Mouse (Mus musculus) C2C12 (cell line): Measurements from ENCODE around the gene Suz12. TPM values are rescaled to one million over a fixed set of nuclear protein-coding genes. Genes with fewer than 3 reads are reported as not detected.
"Not testable (repeated sequence)": the region's sequence is repeated elsewhere in the genome, so short reads cannot be mapped to it uniquely, and the experiment has no call there.

Experiments used
- H3K27me3 ChIP-seq: one replicate; pipeline ENCODE4 v1.6.1; 2011; ENCODE audit not compliant: control insufficient read depth, insufficient read depth, insufficient read length
- H3K36me3 ChIP-seq: one replicate; pipeline ENCODE4 v1.6.1; 2011; ENCODE audit not compliant: control insufficient read depth, insufficient read depth
- H3K4me3 ChIP-seq: one replicate; pipeline ENCODE4 v1.5.1; 2011; ENCODE audit warnings: mild to moderate bottlenecking, control low read depth; ENCODE audit not compliant: poor library complexity, insufficient read depth, severe bottlenecking
- H3K79me2 ChIP-seq: one replicate; pipeline ENCODE4 v1.6.1; 2011; ENCODE audit not compliant: control insufficient read depth, insufficient read depth
- H3K79me3 ChIP-seq: one replicate; pipeline ENCODE4 v1.6.1; 2011; ENCODE audit warnings: low read depth, control low read depth
- H3ac ChIP-seq: one replicate; pipeline ENCODE3; 2011; ENCODE audit warnings: low read depth; ENCODE audit not compliant: control insufficient read depth, insufficient read length
- CEBPB ChIP-seq: IDR thresholded peaks from one replicate; pipeline ENCODE4 v1.6.1; 2011; ENCODE audit warnings: low read depth, mild to moderate bottlenecking, control low read depth, moderate library complexity
- CTCF ChIP-seq: IDR thresholded peaks from one replicate; pipeline ENCODE4 v1.5.1; 2011; ENCODE audit not compliant: control insufficient read depth, insufficient read depth, insufficient read length
- FOSL1 ChIP-seq: IDR thresholded peaks from one replicate; pipeline ENCODE4 v1.8.0; 2011; ENCODE audit warnings: mild to moderate bottlenecking, low read length; ENCODE audit not compliant: poor library complexity, insufficient read depth, severe bottlenecking
- MAX ChIP-seq: IDR thresholded peaks from one replicate; pipeline ENCODE4 v1.6.1; 2011; ENCODE audit warnings: mild to moderate bottlenecking, control low read depth
- MYOD1 ChIP-seq: IDR thresholded peaks from one replicate; pipeline ENCODE4 v1.6.1; 2011; ENCODE audit warnings: low read depth; ENCODE audit not compliant: control insufficient read depth, insufficient read length
- MYOG ChIP-seq: IDR thresholded peaks from one replicate; pipeline ENCODE4 v1.6.1; 2011; ENCODE audit not compliant: control insufficient read depth, insufficient read length; ENCODE audit errors: extremely low read depth
- USF1 ChIP-seq: IDR thresholded peaks from one replicate; pipeline ENCODE4 v1.6.1; 2011; ENCODE audit warnings: low read depth, mild to moderate bottlenecking, control low read depth, moderate library complexity
- polyA plus RNA-seq: library from polyadenylated mRNA; unstranded; fragments of >200 nt; fragmentation: generic; extraction: Trizol; gene quantifications from one replicate; pipeline ENCODE4 v1.2.1, GENCODE M21; 2012; ENCODE audit warnings: missing spikeins

Gene Suz12
- polyA plus RNA-seq, 1 experiment: 11.4 TPM

GRCm38 (mm10) chr11:80056141-80056540, 63.2 kb downstream of the Suz12 start:
- Histone ChIP-seq H3K79me2 (no peaks in the 10 kb centered on the region), H3K79me3 (no peaks in the 10 kb centered on the region), H3K36me3 (peaks cover 78% of the 10 kb centered on the region), H3K4me3 (no peak overlapping the region), H3ac (no peak overlapping the region), H3K27me3 (no peaks in the 10 kb centered on the region)
- no peak for TF ChIP-seq CEBPB
- no peak for TF ChIP-seq MAX
- no peak for TF ChIP-seq MYOG
- no peak for TF ChIP-seq CTCF
- no peak for TF ChIP-seq USF1
- TF ChIP-seq MYOD1: no peak
- no peak for TF ChIP-seq FOSL1

GRCm38 (mm10) chr11:80062159-80062558, 69.3 kb downstream of the Suz12 start:
- Histone ChIP-seq H3K27me3 (no peaks in the 10 kb centered on the region), H3K79me3 (peaks cover 2% of the 10 kb centered on the region), H3K79me2 (peaks cover 29% of the 10 kb centered on the region), H3ac (no peak overlapping the region), H3K4me3 (no peak overlapping the region), H3K36me3 (peaks cover 59% of the 10 kb centered on the region)
- TF ChIP-seq CEBPB (no peak), FOSL1 (no peak), MYOD1 (no peak), CTCF (no peak), MYOG (no peak), USF1 (no peak), MAX (no peak)

- Histone ChIP-seq H3K79me2 (peaks cover 71% of the 10 kb centered on the region), H3K36me3 (peaks cover 25% of the 10 kb centered on the region), H3K79me3 (peaks cover 29% of the 10 kb centered on the region)
- H3ac ChIP-seq, H3K27me3 ChIP-seq, H3K4me3 ChIP-seq: not testable (repeated sequence)
Measured at GRCm38 (mm10) chr11:80066373-80066772, 73.5 kb downstream of the Suz12 start.

GRCm38 (mm10) chr11:80067558-80067957, 74.7 kb downstream of the Suz12 start:
- Histone ChIP-seq H3K79me3 (peaks cover 38% of the 10 kb centered on the region), H3K27me3 (no peaks in the 10 kb centered on the region), H3K4me3 (no peak overlapping the region), H3K36me3 (peaks cover 23% of the 10 kb centered on the region), H3K79me2 (peaks cover 83% of the 10 kb centered on the region), H3ac (no peak overlapping the region)
- TF ChIP-seq MYOD1 (no peak), MYOG (no peak), CTCF (no peak), USF1 (no peak), CEBPB (no peak), FOSL1 (no peak), MAX (no peak)

GRCm38 (mm10) chr11:80069815-80070214, 76.9 kb downstream of the Suz12 start:
- H3K36me3 ChIP-seq: peaks cover 11% of the 10 kb centered on the region
- no peaks in the 10 kb centered on the region for H3K27me3 ChIP-seq

GRCm38 (mm10) chr11:80071039-80071438, 78.1 kb downstream of the Suz12 start:
- Histone ChIP-seq H3K4me3 (no peak overlapping the region), H3ac (no peak overlapping the region), H3K36me3 (peaks cover 11% of the 10 kb centered on the region), H3K27me3 (no peaks in the 10 kb centered on the region), H3K79me3 (peaks cover 49% of the 10 kb centered on the region), H3K79me2 (peaks cover 100% of the 10 kb centered on the region)
- TF ChIP-seq CTCF: no peak
- TF ChIP-seq FOSL1: no peak
- TF ChIP-seq MYOD1: no peak
- no peak for TF ChIP-seq MAX
- no peak for TF ChIP-seq CEBPB
- no peak for TF ChIP-seq USF1
- no peak for TF ChIP-seq MYOG

More at GRCm38 (mm10) chr11:80069815-80070214, 76.9 kb downstream of the Suz12 start:
- Histone ChIP-seq H3K4me3 (no peak overlapping the region), H3K79me2 (peaks cover 100% of the 10 kb centered on the region), H3ac (no peak overlapping the region), H3K79me3 (peaks cover 44% of the 10 kb centered on the region)
- no peak for TF ChIP-seq CTCF
- no peak for TF ChIP-seq MYOG
- TF ChIP-seq MAX: no peak
- TF ChIP-seq FOSL1: no peak
- TF ChIP-seq CEBPB: no peak
- no peak for TF ChIP-seq MYOD1
- TF ChIP-seq USF1: no peak
